Mouse (Mus musculus) C3H10T1/2 (cell line): Measurements from ENCODE around the gene Phf11d. TPM values are rescaled to one million over a fixed set of nuclear protein-coding genes. Genes with fewer than 3 reads are reported as not detected.

ENCODE experiments used
- polyA plus RNA-seq, 2 experiments: library from polyadenylated mRNA; unstranded; fragments of >200 nt; fragmentation: generic; extraction: Trizol; gene quantifications; one replicate each; pipeline ENCODE4 v1.2.1; 2012; ENCODE audit warnings: missing spikeins in 2 of 2

Gene Phf11d
- 1 to 10 TPM in 1 of 2 experiments, under 1 TPM in 1; 0.21 to 9.3 TPM for polyA plus RNA-seq

GRCm38 (mm10) chr14:59365244-59365644 lies at the start of gene Phf11d:
Gene Phf11d (minus strand): TSS chr14:59365470.

GRCm38 (mm10) chr14:59395281-59395680 lies 30.0 kb upstream of the Phf11d start, which contains the start of gene Phf11c:
Gene Phf11c (minus strand): TSS chr14:59395381.

GRCm38 (mm10) chr14:59341189-59341588 lies 24.1 kb downstream of the Phf11d start, which contains the start of gene Phf11b:
Gene Phf11b (minus strand): TSS chr14:59341351.

Other genes starting within 250 kb of the Phf11d start
- not detected for gene 1700129C05Rik, start 222.6 kb downstream of the Phf11d start, polyA plus RNA-seq
- not detected for gene Gm5142, start 186.7 kb downstream of the Phf11d start, polyA plus RNA-seq
- 1 to 10 TPM; 1.8 to 8.4 TPM for gene Rcbtb1, start 164.3 kb downstream of the Phf11d start, polyA plus RNA-seq
- gene Gm6904, start 105.3 kb downstream of the Phf11d start, polyA plus RNA-seq, result under 1 TPM in 1 of 2 experiments, not detected in 1; 0.08 TPM
- not detected for gene Phf11a, start 67.9 kb downstream of the Phf11d start, polyA plus RNA-seq
- gene Phf11b, start 24.1 kb downstream of the Phf11d start, polyA plus RNA-seq, result 1 to 10 TPM in 1 of 2 experiments, under 1 TPM in 1; 0.02 to 3.7 TPM
- gene Phf11c, start 29.9 kb upstream of the Phf11d start, polyA plus RNA-seq, result under 1 TPM; 0.05 to 0.28 TPM
- gene Setdb2, start 75.4 kb upstream of the Phf11d start, polyA plus RNA-seq, result 1 to 10 TPM in 1 of 2 experiments, under 1 TPM in 1; 0.22 to 1.0 TPM
- gene Cab39l, start 75.5 kb upstream of the Phf11d start, polyA plus RNA-seq, result 1 to 10 TPM; 1.0 to 9.0 TPM
- gene Cdadc1, start 232.5 kb upstream of the Phf11d start, polyA plus RNA-seq, result 10 to 100 TPM in 1 of 2 experiments, under 1 TPM in 1; 0.69 to 10.5 TPM